Mouse (Mus musculus) midbrain, embryonic 10.5 days (tissue): ENCODE results near the gene Lce3c. TPM values are rescaled to one million over a fixed set of nuclear protein-coding genes. Genes with fewer than 3 reads are reported as not detected.

Source experiments
- polyA plus RNA-seq: library from polyadenylated mRNA; unstranded; fragments of >200 nt; fragmentation: Nextera tagmentation; extraction: Ambion mirVana; gene quantifications from 2 replicates; pipeline ENCODE4 v1.2.1, GENCODE M21; 2016

Gene Lce3c
- polyA plus RNA-seq, 1 experiment from 2014 or later: not detected

Other genes starting within 250 kb of the Lce3c start
- not detected in 2 replicates for gene Lce1e, start 235.4 kb upstream of the Lce3c start, polyA plus RNA-seq
- gene Lce1f, start 224.1 kb upstream of the Lce3c start, polyA plus RNA-seq: not detected in 2 replicates
- gene Gm38119, start 205.4 kb upstream of the Lce3c start, polyA plus RNA-seq: not detected in 2 replicates
- gene Lce1g, start 192.1 kb upstream of the Lce3c start, polyA plus RNA-seq: not detected in 2 replicates
- gene Lce1h, start 179.4 kb upstream of the Lce3c start, polyA plus RNA-seq: not detected in 2 replicates
- gene Lce1i, start 165.6 kb upstream of the Lce3c start, polyA plus RNA-seq: not detected in 2 replicates
- gene Lce1j, start 154.0 kb upstream of the Lce3c start, polyA plus RNA-seq: not detected in 2 replicates
- not detected in 2 replicates for gene Lce1k, start 136.6 kb upstream of the Lce3c start, polyA plus RNA-seq
- not detected in 2 replicates for gene Kprp, start 117.2 kb upstream of the Lce3c start, polyA plus RNA-seq
- not detected in 2 replicates for gene Lce1l, start 93.2 kb upstream of the Lce3c start, polyA plus RNA-seq
- not detected in 2 replicates for gene 2310050C09Rik, start 74.3 kb upstream of the Lce3c start, polyA plus RNA-seq
- gene Lce3a, start 18.3 kb upstream of the Lce3c start, polyA plus RNA-seq: not detected in 2 replicates
- not detected in 2 replicates for gene Lce3b, start 11.5 kb upstream of the Lce3c start, polyA plus RNA-seq
- gene Lce3d, start 12.9 kb downstream of the Lce3c start, polyA plus RNA-seq: not detected in 2 replicates
- gene Lce3e, start 22.6 kb downstream of the Lce3c start, polyA plus RNA-seq: not detected in 2 replicates
- not detected in 2 replicates for gene Lce3f, start 47.7 kb downstream of the Lce3c start, polyA plus RNA-seq
- gene Crct1, start 71.2 kb downstream of the Lce3c start, polyA plus RNA-seq: 0.17 and 0.32 TPM in 2 replicates
- not detected in 2 replicates for gene Lce1m, start 74.6 kb downstream of the Lce3c start, polyA plus RNA-seq
- gene Gm4858, start 124.3 kb downstream of the Lce3c start, polyA plus RNA-seq: not detected in 2 replicates
- not detected in 2 replicates for gene Crnn, start 200.3 kb downstream of the Lce3c start, polyA plus RNA-seq